Mouse (Mus musculus) adrenal gland (tissue): Measurements from ENCODE around the gene Prmt7.

Experiments used
- intact Hi-C: fragments of 180-260 bp; cut with DNase I; formaldehyde crosslinking; loops from one replicate; pipeline ENCODE4 v1.15.1; 2025

The Prmt7 gene

GRCm38 (mm10) chr8:106213959-106214358 is 3.2 kb downstream of the Prmt7 start:
- intact Hi-C loops: no loop called here

GRCm38 (mm10) chr8:106219620-106220019 is 8.9 kb downstream of the Prmt7 start:
- intact Hi-C loops: no loop called here

- intact Hi-C loops: no loop called here
These were observed 15.9 kb downstream of the Prmt7 start for GRCm38 (mm10) chr8:106226589-106226988.

- intact Hi-C loops: no loop called here
These were observed 20.8 kb downstream of the Prmt7 start for GRCm38 (mm10) chr8:106231536-106231935.

- intact Hi-C loops: no loop called here
These were observed 22.0 kb downstream of the Prmt7 start for GRCm38 (mm10) chr8:106232751-106233150.

GRCm38 (mm10) chr8:106234567-106235261 is 24.0 kb downstream of the Prmt7 start:
- intact Hi-C loops: no loop called here

GRCm38 (mm10) chr8:106237106-106237505 is 26.4 kb downstream of the Prmt7 start:
- intact Hi-C loops: no loop called here

- intact Hi-C loops: loop anchor here (10.0 kb wide), 1 partner anchor 155 kb away; no protein-coding TSS in a partner anchor
These were observed 39.5 kb downstream of the Prmt7 start for GRCm38 (mm10) chr8:106250186-106250585.

- intact Hi-C loops: loop anchor here (10.0 kb wide), 1 partner anchor 147 kb away; no protein-coding TSS in a partner anchor
These were observed 47.4 kb downstream of the Prmt7 start for GRCm38 (mm10) chr8:106258169-106258568.

- intact Hi-C loops: loop anchor here (10.0 kb wide), 1 partner anchor 145 kb away; no protein-coding TSS in a partner anchor
These were observed 49.0 kb downstream of the Prmt7 start for GRCm38 (mm10) chr8:106259579-106260255.

- intact Hi-C loops: no loop called here
These were observed 50.2 kb downstream of the Prmt7 start for GRCm38 (mm10) chr8:106260894-106261293.

- intact Hi-C loops: no loop called here
These were observed 51.6 kb downstream of the Prmt7 start for GRCm38 (mm10) chr8:106262343-106262742.

GRCm38 (mm10) chr8:106263928-106264327 is 53.2 kb downstream of the Prmt7 start:
- intact Hi-C loops: no loop called here

- intact Hi-C loops: no loop called here
These were observed 54.7 kb downstream of the Prmt7 start for GRCm38 (mm10) chr8:106265398-106265797.

- intact Hi-C loops: no loop called here
These were observed 58.1 kb downstream of the Prmt7 start for GRCm38 (mm10) chr8:106268710-106269346.

- intact Hi-C loops: no loop called here
These were observed 60.1 kb downstream of the Prmt7 start for GRCm38 (mm10) chr8:106270804-106271203.

- intact Hi-C loops: no loop called here
These were observed 60.6 kb downstream of the Prmt7 start for GRCm38 (mm10) chr8:106271378-106271777.

- intact Hi-C loops: no loop called here
These were observed 62.7 kb downstream of the Prmt7 start for GRCm38 (mm10) chr8:106273468-106273867.

- intact Hi-C loops: no loop called here
These were observed 66.1 kb downstream of the Prmt7 start for GRCm38 (mm10) chr8:106276709-106277317.

GRCm38 (mm10) chr8:106278367-106279042 is 67.8 kb downstream of the Prmt7 start:
- intact Hi-C loops: no loop called here

GRCm38 (mm10) chr8:106280154-106280553 is 69.4 kb downstream of the Prmt7 start:
- intact Hi-C loops: no loop called here
